Mouse (Mus musculus) left cerebral cortex, postnatal 10 days (tissue): ENCODE results near the gene Snrpa. TPM values are rescaled to one million over a fixed set of nuclear protein-coding genes. Genes with fewer than 3 reads are reported as not detected.

Source experiments
- DNase-seq, 2 experiments: peaks; one replicate each; pipeline ENCODE4 v3.0.0; 2021 to 2022; ENCODE audit warnings: low spot score in 2 of 2, mixed read lengths in 1 of 2; ENCODE audit errors: extremely low spot score in 1 of 2
- intact Hi-C: fragments of 180-260 bp; cut with DNase I; formaldehyde crosslinking; loops from one replicate; pipeline ENCODE4 v1.15.1; 2025
- total RNA-seq, 2 experiments: library from RNA; stranded (reverse); gene quantifications; 2 replicates each; pipeline ENCODE4 v1.2.3; 2021

The Snrpa gene
- total RNA-seq, 2 experiments from 2014 or later = 83.9 to 84.3 TPM

DNA sequence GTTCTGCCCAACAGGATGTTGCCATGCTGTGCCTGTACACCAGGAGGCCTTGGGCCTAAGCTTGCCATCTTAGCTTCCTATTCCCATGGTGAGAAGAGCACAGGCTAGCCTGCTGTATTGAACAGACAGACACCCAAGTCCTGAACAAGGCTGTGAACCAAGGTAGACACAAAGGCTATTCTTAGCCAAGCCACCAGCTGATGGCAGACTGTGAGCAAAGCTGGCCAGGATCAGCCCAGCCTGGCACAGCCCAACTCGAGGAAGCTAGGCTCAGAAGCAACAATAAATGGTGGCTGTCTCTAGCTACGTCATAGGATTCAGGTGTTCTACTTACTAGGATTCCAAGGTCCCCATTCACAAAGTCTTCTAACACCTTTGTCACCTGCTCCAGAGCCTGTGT lies 16.6 kb upstream of the Snrpa start:
- intact Hi-C loops = no loop called here
- DNase-seq = no peak

DNA sequence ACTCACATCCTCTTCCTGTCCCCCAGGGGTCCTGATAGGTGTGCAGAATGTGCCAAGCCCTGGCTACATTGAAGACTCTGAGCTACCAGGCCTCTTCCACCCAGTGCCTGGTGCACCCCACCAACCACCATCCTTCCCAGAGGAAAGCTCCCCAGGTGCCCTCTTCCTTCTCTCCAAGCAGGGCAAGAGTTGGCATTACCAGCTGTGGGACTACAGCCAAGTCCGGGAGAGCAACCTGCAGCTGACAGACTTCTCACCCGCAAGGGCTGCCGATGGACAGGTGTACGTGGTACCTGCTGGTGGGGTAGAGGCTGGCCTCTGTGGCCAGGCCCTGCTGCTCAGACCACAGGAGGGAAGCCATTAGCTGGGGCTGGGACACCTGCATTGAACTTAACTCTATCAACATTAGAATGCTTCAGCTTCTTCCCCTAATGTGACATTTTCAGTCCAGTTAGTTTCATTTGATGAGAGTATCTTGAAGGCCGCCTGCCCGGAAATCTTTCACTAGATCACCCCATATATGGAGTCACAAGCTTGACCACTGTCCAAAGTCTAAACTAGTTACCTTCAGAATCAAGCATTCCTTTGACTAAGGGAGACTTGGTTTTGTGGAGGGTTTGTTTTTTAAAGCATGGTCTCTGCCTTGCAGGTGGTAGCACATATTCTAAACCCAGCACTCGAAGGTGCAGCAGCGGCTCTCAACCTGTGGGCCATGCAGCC lies 7.8 kb upstream of the Snrpa start:
- DNase-seq = no peak
- intact Hi-C loops = no loop called here

DNA sequence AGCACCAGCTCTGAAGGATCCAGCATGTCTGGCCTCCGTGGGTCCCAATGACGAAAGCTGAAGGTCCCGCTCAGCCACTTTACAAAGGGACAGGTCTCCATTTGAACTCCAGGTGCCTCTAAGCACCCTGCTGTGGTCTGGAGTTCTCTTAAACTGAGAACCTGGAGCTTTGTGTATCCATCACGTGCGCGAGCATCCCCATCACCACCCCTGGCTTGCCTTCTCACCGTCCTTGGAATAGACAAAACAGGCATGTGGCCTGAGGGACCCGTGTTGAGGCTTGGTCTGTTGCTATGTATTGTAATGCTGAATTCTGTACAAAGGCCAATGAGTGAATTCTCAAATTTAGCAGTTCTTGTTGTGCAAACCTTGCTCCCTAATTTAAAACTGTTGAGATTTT lies 2.7 kb upstream of the Snrpa start:
- intact Hi-C loops = no loop called here
- DNase-seq = no peak

DNA sequence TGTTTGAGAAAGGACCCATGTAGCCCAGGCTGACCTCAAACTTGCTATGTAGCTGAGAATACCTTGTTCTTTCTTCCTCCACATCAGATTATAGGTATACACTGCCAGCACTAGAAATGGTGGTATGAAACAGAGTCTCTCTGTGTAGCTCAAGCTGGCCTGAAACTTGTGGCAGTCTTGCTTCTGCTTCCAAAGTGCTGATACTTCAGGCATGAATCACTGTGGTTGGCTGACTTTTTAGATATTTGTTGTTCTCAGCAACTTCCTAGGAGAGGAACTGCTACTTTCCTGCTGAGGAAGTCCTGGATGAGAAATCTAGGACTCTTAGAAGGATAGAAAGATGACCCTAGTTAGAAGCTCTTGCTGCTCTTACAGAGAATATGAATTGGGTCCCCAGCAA lies 2.3 kb upstream of the Snrpa start:
- no peak for DNase-seq
- intact Hi-C loops = no loop called here

DNA sequence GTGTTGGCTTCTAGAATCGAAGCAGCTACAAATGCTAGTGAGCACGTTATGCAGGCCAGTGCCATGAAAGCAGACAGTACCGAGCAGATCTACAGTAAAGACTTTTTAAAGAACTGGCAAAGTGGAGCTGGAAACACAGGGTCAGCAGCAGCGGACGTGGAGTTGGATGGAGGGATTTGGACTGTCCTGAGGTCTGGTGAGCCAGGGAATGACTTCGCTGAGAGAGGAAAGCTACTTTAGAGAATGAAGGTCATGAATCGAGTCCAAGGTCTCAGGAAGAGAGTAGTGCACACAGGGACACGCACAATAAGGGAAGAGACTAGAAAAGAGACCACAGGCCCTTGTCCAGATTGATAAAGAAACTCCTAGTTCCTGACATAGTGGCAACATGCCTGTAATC lies 1.6 kb upstream of the Snrpa start:
- no peak for DNase-seq
- intact Hi-C loops = no loop called here

DNA sequence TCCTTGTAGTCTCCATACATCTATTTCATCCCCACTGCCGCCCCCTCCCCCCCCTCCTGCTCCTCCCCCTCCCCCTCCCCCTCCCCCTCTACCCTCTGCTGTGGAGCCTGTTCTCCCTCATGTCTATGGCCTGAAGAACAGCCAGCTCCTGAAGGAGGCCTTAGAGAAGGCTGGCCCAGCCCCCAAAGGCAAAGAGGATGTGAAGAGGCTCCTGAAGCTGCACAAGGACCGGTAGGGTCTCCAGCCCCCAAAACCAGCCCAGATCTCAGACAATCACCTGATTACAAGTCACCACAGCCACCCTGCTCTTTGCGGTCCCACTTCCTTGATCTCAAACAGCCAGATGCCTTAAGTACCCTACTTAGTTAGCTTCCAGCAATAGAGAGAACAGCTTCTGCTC lies 1.1 kb upstream of the Snrpa start:
- DNase-seq = no peak
- intact Hi-C loops = no loop called here

DNA sequence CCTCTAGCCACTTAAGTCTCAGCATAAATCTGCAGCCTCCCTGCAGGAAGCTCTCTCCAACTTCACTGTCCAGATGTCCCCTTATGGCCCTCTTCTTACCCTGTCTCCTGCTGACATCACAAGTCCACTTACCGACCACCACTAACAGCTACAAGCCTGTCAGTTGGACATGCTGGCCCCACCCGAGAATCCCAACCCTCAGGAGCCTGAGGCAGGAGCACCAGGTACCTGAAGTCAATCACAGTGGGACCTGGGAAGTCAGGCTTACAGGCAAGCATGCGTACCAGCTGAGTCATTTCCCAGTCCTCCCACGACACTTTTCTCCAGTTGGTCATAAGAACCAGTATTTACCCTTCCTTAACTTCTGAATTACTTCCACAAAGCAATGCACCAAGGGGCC lies 2.3 kb downstream of the Snrpa start:
- DNase-seq = no peak
- intact Hi-C loops = no loop called here

DNA sequence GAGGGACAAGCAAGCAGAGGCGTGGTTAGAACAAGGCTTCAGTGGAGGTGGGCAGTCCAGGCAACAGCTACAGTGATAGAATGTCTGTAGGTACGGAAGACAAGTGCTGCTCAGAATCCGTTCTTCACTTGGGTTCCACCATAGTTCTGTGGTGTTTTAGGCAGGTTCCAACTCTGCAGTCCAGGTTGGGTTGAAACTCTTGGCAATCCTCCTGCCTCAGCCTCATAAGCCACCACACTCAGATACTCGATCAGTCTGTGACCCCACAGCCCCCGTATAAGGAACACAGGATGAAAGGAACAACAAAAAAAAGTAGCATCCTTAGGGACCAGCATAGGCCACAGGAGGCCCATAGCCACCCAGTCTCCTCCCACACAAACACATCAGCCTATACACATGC lies 3.6 kb downstream of the Snrpa start:
- DNase-seq = no peak
- intact Hi-C loops = no loop called here

DNA sequence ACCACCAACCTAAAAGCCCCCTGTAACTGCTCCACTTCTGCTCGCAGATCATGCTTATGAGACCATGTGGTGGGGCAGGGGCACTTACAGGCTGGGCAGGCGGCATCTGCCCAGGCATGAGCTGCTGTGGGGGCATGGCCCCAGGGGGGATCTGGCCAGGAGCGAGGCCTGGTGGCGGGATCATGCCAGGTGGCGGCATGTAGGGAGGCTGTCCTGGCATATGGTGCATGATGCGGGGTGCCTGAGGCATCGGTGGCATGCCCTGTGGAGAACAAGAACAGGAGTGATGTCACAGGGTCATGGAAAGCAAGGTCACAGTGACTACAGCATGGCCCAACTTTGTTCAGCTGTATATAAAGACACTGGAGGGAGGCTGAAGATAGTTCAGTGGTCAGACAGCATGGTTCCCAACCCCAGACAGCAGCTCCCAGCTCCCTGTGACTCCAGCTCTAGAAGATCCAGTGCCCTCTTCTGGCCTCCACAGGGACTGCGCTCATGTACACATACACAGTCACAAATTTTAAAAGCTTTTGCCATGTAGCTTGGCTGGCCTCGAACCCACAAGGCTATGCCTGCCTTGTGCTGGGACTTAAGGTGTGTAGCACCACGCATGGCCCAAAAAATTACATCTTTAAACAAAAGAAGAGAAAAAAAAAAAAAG lies 6.7 kb downstream of the Snrpa start:
- intact Hi-C loops = no loop called here
- DNase-seq = no peak

DNA sequence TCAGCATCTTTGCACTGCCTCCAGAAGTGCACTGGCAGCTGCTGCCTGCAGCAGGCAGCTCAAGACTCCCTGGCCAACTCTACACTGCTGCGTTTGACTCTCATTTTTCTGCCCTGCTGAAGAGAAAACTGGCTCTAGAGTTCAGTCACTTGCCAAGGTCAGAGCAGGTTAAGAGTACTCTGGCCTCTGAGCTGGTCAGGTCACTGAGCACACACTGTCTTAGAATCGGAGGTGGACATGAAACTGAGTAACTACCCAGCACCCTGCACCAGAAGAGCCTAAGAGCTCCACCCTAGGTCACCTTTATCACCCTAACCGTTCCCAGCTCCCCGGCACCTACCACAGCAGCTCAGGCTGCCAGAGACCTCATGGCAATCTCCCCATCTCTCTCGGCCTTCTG lies 10.1 kb downstream of the Snrpa start:
- no peak for DNase-seq
- intact Hi-C loops = no loop called here

DNA sequence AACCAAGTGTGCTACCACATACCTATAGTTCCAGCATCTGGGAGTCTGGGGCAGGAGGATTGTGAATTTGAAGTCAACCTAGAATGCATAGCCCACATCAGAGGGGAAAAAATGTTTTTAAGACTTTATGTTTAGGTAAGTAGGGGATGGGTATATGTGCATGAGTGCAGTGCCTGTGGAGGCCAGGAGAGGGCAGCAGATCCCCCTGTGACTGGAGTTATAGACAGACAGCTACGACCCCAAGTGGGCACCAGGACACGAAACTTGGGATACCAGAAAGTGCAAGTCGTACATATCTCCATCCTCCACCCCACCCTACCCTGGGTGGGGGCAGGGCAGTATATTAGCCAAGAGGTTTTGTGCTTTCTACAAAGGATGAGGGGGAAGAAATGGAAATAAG lies 11.1 kb downstream of the Snrpa start:
- no peak for DNase-seq
- intact Hi-C loops = no loop called here

DNA sequence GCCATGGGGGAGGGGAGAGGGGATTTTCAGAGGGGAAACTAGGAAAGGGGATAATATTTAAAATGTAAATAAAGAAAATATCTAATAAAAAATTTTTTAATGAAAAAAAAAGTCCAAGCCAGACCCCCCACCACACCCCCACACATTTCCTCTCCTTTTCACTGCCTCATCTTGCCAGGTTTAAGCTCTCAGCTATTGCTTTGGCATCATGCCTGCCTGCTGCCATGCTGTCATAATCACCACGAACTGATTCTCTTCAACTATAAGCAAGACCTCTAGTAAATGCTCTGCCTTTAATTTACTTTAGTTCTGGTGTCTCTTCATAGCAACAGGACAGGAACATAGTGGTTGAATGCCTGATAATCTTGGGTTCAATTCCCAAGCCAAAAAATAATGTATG lies 13.6 kb downstream of the Snrpa start:
- intact Hi-C loops = no loop called here
- DNase-seq = no peak

DNA sequence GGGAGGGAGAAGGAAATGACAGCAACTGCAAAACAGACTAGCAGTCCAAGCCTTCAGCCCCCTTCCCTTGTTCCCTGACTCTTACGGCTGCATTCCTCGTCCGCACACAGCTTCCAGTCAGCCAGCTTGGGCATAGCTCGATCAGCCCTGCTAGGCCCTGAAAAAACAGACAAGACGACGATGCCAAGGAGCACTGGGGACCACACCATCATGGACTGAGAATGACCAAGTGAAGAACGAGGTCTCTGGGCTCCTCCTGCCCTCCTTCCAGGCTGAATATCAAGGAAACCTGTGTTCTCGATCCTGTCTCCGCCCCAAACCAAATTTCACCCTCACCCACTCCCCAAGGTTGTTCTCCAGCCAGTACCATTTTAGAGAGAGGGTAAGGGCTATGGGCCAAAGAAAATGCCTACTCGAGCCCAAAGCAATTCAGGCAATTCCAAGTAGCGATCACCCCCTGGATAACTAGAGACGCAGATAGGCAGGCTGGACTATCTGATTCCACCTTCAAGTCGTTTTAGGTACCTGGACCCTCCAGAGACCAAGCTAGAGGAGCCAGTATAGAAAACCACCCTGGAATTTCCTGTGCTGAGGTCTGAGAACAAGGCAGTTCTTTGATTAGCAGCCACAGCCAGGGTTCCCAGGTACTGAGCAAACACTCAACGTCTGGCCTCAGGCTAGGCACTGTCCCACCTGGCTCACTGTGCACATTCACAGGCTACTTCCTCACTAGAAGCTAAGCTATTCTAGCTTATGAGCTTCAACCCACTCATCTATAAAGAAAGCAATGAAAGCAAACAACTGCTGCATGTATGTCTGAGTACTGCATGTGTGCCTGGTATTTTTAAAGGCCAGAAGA lies 15.0 kb downstream of the Snrpa start, which contains the start of the genes Gm21983 and Mia:
TSS of gene Gm21983 (minus strand) at position 250 of the 859 bp plus-strand sequence.
TSS of gene Mia (minus strand) at position 321 of the 859 bp plus-strand sequence.
- intact Hi-C loops = no loop called here

DNA sequence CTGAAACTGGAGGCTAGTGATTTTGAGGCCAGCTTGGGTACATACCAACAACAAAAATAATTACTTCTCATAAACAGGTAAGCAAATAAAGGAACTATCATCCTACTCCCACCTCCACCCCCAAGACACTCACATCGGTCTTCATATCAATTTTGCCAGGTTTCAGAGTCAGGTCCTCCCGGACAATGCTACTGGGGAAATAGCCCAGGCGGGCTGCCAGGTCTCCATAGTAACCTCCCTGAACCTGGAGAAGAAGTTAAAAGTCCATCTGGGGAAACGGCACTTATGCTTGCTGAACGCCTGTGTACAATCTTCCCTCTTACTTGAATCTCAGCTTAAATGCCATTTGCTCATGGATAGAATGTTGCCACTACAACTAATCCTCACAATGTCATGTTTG lies 16.0 kb downstream of the Snrpa start:
- intact Hi-C loops = no loop called here

More for the DNA sequence above, 15.0 kb downstream of the Snrpa start, which contains the start of the genes Gm21983 and Mia:
- DNase-seq = no peak

DNA sequence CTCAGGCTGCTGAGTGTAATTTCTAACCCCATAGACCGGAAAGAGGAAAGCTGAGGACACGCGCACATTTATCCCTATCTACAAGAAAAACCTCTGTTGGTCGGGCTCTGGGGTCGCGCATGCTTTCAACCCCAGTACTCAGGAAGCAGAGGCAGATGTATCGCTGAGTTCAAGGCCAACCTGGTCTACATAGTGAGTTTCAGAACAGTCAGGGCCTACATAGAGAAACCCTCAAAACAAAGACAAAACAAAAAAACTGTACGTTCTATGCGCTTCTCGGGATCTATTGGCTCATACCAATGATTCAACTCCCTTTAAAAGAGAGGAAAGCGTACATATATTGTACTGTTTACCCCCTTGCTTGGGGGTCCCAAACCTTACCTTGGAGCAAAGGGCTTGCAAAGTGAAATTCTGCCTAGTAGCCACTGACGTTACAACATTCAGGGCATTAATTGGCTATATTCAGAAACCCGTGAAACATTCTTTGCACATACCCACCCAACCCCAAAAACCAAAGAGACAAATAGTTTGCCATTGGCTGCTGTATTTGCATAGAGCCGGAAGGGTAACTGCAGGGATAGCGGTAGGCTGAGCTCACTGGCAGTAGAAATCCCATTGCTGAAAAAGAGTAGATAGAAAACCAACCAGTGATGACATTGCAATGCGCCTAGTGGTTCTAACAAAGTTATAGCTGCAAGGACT lies 16.7 kb downstream of the Snrpa start:
- intact Hi-C loops = no loop called here
- no peak for DNase-seq

More for the DNA sequence above, 16.0 kb downstream of the Snrpa start:
- peak in 1 of 2 experiments; percentile 50 for DNase-seq

DNA sequence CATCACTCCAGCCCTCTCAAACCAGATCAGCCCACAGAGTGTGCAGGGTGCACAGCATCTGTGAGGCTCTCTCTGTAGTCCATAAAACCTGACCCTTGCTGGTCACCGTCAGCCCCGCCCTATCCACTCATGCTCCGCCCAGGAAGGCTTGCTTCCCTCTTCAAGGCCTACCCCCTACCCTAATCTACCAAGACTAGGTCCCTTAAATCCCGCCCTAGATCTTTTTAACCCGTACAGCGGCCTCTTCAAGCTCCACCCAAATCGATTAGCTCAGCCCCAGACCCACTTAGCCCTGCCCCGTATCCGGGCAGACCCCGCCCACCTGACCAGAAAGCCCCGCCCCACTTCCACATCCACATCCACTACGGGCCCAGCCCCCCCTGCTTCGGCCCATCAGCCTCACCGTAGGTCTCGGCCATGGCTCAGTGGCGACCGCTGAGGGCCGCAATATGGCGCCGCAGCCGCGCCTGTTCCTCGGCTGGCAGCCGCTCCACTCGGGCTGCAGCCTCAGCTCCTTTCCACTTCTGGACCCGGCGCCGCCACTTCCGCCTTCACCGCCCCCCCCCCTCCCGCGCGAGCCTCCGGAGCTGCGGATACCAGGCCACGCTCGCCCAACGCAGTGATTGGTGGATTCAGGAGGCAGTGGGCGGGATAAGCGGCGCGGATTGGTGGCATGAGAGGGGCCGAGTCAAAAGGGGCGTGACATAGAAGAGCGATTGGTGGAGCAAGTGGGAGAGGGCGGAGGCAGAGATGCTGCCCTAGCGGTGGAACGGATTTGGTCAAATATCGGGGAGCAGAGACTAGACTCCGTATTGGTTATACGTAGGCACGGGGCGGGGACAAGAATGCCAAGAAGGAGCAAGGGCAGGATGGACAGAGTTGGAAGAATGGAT lies 17.5 kb downstream of the Snrpa start, which contains the start of gene Rab4b:
TSS of gene Rab4b (minus strand) at position 573 of the 893 bp plus-strand sequence.
- intact Hi-C loops = no loop called here
- peak; percentile 99 to 100 for DNase-seq

DNA sequence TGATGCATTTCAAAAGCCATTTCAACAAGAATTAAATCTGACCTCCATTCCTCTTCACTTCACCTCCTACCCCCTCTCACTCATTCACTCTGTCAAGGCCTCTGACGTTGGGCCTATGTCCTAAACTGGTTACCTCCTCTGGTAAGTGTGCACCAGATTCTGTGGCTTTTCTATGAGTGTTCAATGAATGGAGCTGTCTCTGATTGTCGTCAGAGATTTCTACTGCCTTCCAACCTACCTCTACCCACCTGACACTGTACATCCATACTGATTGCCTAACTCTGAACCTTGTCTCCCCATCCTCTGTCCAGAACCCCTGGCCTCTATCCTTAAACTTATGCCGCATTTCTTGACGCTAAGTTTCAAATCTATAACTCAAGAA lies 18.1 kb downstream of the Snrpa start:
- intact Hi-C loops = no loop called here
- no peak for DNase-seq

DNA sequence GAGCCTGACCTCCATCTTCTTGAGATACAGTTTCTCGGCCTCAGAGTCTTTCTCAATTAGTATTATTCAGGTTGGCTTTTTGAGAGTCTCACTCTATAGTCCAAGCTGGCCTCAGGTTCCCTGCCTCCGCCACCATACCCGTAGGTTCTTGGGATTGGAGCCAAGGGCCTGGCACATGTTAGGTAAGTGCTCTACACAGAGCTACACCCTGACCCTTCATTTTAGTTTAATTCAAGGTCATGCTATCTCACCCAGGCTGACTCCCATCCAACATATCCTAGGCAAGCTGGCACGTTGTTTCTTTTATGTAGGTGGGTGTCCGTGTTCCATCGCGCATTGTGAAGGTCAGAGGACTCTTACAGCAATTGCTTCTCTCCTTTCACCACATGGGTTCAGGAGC lies 21.2 kb downstream of the Snrpa start:
- DNase-seq = no peak
- intact Hi-C loops = no loop called here
